Mouse (Mus musculus): ENCODE data around the gene 5330417C22Rik. TPM values are rescaled to one million over a fixed set of nuclear protein-coding genes. Genes with fewer than 3 reads are reported as not detected.

Gene 5330417C22Rik
- total RNA-seq, 2 experiments from 2014 or later: not detected

- DNase-seq: peak; percentile 26
- intact Hi-C loops (cut with DNase I): no loop called here
- H3K4me3 ChIP-seq: no peak overlapping the region
Observed at GRCm38 (mm10) chr3:108413634-108414360, 122.5 kb downstream of the 5330417C22Rik start.

GRCm38 (mm10) chr3:108411754-108412121 lies 124.6 kb downstream of the 5330417C22Rik start:
- intact Hi-C loops (cut with DNase I): no loop called here
- Histone ChIP-seq H3K4me3 (no peak overlapping the region), H3K27ac (peak overlapping the region; percentile 20; the same call in 1 of the 2 replicates)
- no peak for TF ChIP-seq CTCF (IDR thresholded peaks at IDR 0.05)
- peak; percentile 56 for DNase-seq

More at GRCm38 (mm10) chr3:108413634-108414360, 122.5 kb downstream of the 5330417C22Rik start:
- no peak for TF ChIP-seq CTCF (IDR thresholded peaks at IDR 0.05)
- no peak overlapping the region for H3K27ac ChIP-seq

- Histone ChIP-seq H3K27ac (peak overlapping the region; percentile 20; the same call in 1 of the 2 replicates), H3K4me3 (no peak overlapping the region)
- intact Hi-C loops (cut with DNase I): no loop called here
- no peak for TF ChIP-seq CTCF (IDR thresholded peaks at IDR 0.05)
- DNase-seq: peak; percentile 20
Observed at GRCm38 (mm10) chr3:108411026-108411753, 125.1 kb downstream of the 5330417C22Rik start.

GRCm38 (mm10) chr3:108410359-108410714 lies 126.0 kb downstream of the 5330417C22Rik start:
- H3K4me3 ChIP-seq: no peak overlapping the region
- intact Hi-C loops (cut with DNase I): no loop called here
- no peak overlapping the region for H3K27ac ChIP-seq
- DNase-seq: no peak
- no peak for TF ChIP-seq CTCF (IDR thresholded peaks at IDR 0.05)

GRCm38 (mm10) chr3:108409656-108410358 lies 126.5 kb downstream of the 5330417C22Rik start:
- H3K27ac ChIP-seq: no peak overlapping the region
- DNase-seq: no peak
- no peak for TF ChIP-seq CTCF (IDR thresholded peaks at IDR 0.05)
- no peak overlapping the region for H3K4me3 ChIP-seq
- intact Hi-C loops (cut with DNase I): no loop called here

GRCm38 (mm10) chr3:108408517-108409008 lies 127.8 kb downstream of the 5330417C22Rik start:
- intact Hi-C loops (cut with DNase I): no loop called here
- no peak overlapping the region for H3K27ac ChIP-seq
- DNase-seq: no peak
- H3K4me3 ChIP-seq: no peak overlapping the region
- TF ChIP-seq CTCF (IDR thresholded peaks at IDR 0.05): no peak

- no peak for DNase-seq
- intact Hi-C loops (cut with DNase I): no loop called here
- Histone ChIP-seq H3K27ac (no peak overlapping the region), H3K4me3 (no peak overlapping the region)
- TF ChIP-seq CTCF (IDR thresholded peaks at IDR 0.05): no peak
Observed at GRCm38 (mm10) chr3:108406306-108406885, 129.9 kb downstream of the 5330417C22Rik start.

Small RNAs within 50 kb of the gene (microRNA-seq; reads per million reads assigned to microRNA genes)
- not detected for gene Gm22860

Other genes with a start within 250 kb of the 5330417C22Rik start
- not detected for gene Mybphl, start 171.6 kb downstream of the 5330417C22Rik start, total RNA-seq (2021)
- gene Psrc1, start 152.7 kb downstream of the 5330417C22Rik start, total RNA-seq (2021): not detected
- gene Celsr2, start 121.0 kb downstream of the 5330417C22Rik start, total RNA-seq (2021): 1 to 10 TPM; 6.4 to 8.8 TPM
- 100 to 1,000 TPM; 116 to 135 TPM for gene Sars, start 91.3 kb downstream of the 5330417C22Rik start, total RNA-seq (2021)
- gene 1700013F07Rik, start 2.4 kb downstream of the 5330417C22Rik start, total RNA-seq (2021): not detected
- gene Tmem167b, start 25.9 kb upstream of the 5330417C22Rik start, total RNA-seq (2021): 10 to 100 TPM; 12.1 to 16.1 TPM
- 10 to 100 TPM; 19.7 to 20.0 TPM for gene Taf13, start 35.2 kb upstream of the 5330417C22Rik start, total RNA-seq (2021)
- 1 to 10 TPM; 4.9 to 6.3 TPM for gene Wdr47, start 54.7 kb upstream of the 5330417C22Rik start, total RNA-seq (2021)
- gene Clcc1, start 117.4 kb upstream of the 5330417C22Rik start, total RNA-seq (2021): 10 to 100 TPM; 34.6 to 37.2 TPM
- 1 to 10 TPM in 1 of 2 experiments, under 1 TPM in 1; 0.86 to 1.1 TPM for gene Gpsm2, start 185.8 kb upstream of the 5330417C22Rik start, total RNA-seq (2021)
- gene Aknad1, start 203.1 kb upstream of the 5330417C22Rik start, total RNA-seq (2021): under 1 TPM; 0.06 to 0.08 TPM

All from gastrocnemius, adult 2 months (tissue).